Mouse (Mus musculus) activated CD4-positive, CD25-positive, alpha-beta regulatory T cell, adult 4 months (primary cell): Measurements from ENCODE around the gene Gm21822. TPM values are rescaled to one million over a fixed set of nuclear protein-coding genes. Genes with fewer than 3 reads are reported as not detected.
"Not testable (repeated sequence)": the region's sequence is repeated elsewhere in the genome, so short reads cannot be mapped to it uniquely, and the experiment has no call there.

Source experiments
- ATAC-seq: one replicate; pipeline ENCODE4 v1.8.0; 2017
- polyA plus RNA-seq, 2 experiments: library from polyadenylated mRNA; unstranded; fragments of 100-300 nt; shearing (Covaris generic); gene quantifications; one replicate each; pipeline ENCODE4 v1.2.1; 2017

Gm21822 gene
- polyA plus RNA-seq = not detected

DNA sequence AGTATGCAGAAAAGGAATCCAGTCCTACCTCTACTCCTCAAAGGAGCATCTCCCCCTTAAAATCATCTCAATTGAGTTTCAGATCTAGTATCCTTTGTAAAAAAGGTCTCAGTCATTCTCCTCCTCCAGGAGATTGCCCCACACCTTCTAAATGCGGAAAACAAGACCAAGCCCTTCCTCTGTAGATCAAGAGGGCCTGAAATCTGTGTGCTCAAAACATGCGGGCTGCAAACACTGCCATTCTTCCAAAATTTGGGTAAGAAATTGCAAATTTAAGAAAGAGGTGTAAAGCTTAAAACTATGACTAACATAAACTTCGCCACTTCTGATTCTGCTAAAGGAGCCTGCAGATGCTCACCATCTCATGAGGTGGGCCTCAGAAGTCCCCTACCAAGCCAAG lies at the start of gene Gm21822:
Gm21822 (plus strand) TSS at position 301 of the 400 bp plus-strand sequence.
- ATAC-seq = not testable (repeated sequence)
